Mouse (Mus musculus): ENCODE data around the gene Fsd1l. TPM values are rescaled to one million over a fixed set of nuclear protein-coding genes. Genes with fewer than 3 reads are reported as not detected.

Fsd1l gene
- 0.05 and 0.18 TPM in 2 replicates for polyA plus RNA-seq (2012; rRNA removed)

DNA sequence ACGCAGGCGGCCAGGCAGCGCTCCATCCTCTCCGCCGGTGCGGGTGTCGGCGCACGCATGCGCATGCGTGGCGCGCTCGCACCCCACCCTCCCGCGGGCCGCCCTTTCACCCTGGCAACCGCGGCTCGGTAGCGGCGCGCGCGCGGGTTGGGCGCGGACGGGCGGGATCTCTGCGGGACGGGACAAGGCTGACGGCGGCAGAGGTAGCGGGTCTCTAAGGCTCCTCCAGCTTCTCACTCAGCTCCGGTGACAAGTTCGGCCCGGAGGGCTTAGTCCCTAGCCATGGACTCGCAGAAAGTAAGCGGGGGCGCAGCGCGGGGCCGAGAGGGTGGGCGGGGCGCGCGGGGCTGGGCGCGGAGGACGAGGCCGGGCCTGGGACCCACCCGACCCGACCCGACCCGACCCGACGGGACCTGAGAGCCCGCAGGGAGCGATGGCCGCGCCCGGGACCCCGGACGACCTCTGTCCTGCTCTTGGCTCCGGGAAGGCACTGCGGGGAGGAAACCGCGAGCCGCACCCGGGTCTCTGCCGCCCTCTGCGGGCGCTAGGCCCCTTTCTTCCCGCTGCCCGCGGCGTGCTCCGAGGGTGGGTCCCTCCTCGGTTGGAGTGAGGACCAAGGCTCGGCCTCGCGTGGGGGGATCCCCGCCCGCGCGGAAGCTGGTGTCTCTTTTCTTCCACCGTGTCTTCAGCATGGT, at the start of gene Fsd1l:
Gene Fsd1l (plus strand): TSS at position 156 of the 695 bp plus-strand sequence.
- Histone ChIP-seq H3K36me3 (ENCODE audit: control insufficient read depth, insufficient read depth, low read length) (no peaks in the 10 kb centered on the region), H3K27me3 (ENCODE audit: control insufficient read depth, insufficient read depth, low read length) (peaks cover 8% of the 10 kb centered on the region), H3K4me1 (ENCODE audit: control insufficient read depth, insufficient read depth, insufficient read length) (peaks cover 6% of the 10 kb centered on the region), H3K4me3 (ENCODE audit: extremely low read depth, insufficient read depth, insufficient read length) (peak within 1 kb of the TSS; percentile 60; the same call in 1 of the 2 replicates), H3K27ac (ENCODE audit: insufficient read depth, low read length) (no peak within 1 kb of the TSS)
- WGBS: 1% methylated on average over 83 of the region's 88 CpGs
- TF ChIP-seq POLR2A (IDR thresholded peaks at IDR 0.05; ENCODE audit: low read depth, low read length) (no peak), CTCF (IDR thresholded peaks at IDR 0.05; ENCODE audit: extremely low read depth, insufficient read depth, insufficient read length, insufficient replicate concordance) (no peak)
- DNase-seq (ENCODE audit: low read depth in 1 of 2, low spot score in 2 of 2): peak in 1 of 2 experiments; percentile 6

DNA sequence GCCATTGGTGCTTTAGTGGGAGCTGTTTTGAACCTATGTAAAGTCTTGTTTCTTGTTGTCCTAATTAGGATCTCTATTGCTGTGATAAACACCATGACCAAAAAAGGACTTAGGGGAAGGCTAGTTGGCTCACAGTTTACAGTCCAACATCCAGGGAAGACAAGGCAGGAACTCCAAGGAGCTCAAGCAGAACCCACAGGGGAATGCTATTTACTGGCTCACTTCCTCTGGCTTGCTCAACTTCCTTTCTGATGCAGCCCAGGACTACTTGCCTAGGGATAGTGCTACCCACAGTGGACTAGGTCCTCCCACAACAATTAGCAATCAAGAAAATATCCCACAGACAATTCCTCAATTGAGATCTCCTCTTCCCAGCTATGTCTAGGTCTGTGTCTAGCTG, 43.6 kb upstream of the Fsd1l start:
- H3K4me1 ChIP-seq (ENCODE audit: control insufficient read depth, insufficient read depth, insufficient read length): no peaks in the 10 kb centered on the region
- no peaks in the 10 kb centered on the region for H3K27me3 ChIP-seq (ENCODE audit: control insufficient read depth, insufficient read depth, low read length)
- no peak overlapping the region for H3K4me3 ChIP-seq (ENCODE audit: extremely low read depth, insufficient read depth, insufficient read length)
- H3K36me3 ChIP-seq (ENCODE audit: control insufficient read depth, insufficient read depth, low read length): no peaks in the 10 kb centered on the region
- DNase-seq (ENCODE audit: low read depth in 1 of 2, low spot score in 2 of 2): no peak
- TF ChIP-seq POLR2A (IDR thresholded peaks at IDR 0.05; ENCODE audit: low read depth, low read length) (no peak), CTCF (IDR thresholded peaks at IDR 0.05; ENCODE audit: extremely low read depth, insufficient read depth, insufficient read length, insufficient replicate concordance) (no peak)
- H3K27ac ChIP-seq (ENCODE audit: insufficient read depth, low read length): no peak overlapping the region

GRCm38 (mm10) chr4:53588936-53589335, 42.3 kb upstream of the Fsd1l start:
- H3K36me3 ChIP-seq (ENCODE audit: control insufficient read depth, insufficient read depth, low read length): no peaks in the 10 kb centered on the region
- H3K27ac ChIP-seq (ENCODE audit: insufficient read depth, low read length): no peak overlapping the region
- no peaks in the 10 kb centered on the region for H3K27me3 ChIP-seq (ENCODE audit: control insufficient read depth, insufficient read depth, low read length)
- 89% methylated on average over 1 of the region's 1 CpGs for WGBS
- no peaks in the 10 kb centered on the region for H3K4me1 ChIP-seq (ENCODE audit: control insufficient read depth, insufficient read depth, insufficient read length)
- H3K4me3 ChIP-seq (ENCODE audit: extremely low read depth, insufficient read depth, insufficient read length): no peak overlapping the region
- TF ChIP-seq CTCF (IDR thresholded peaks at IDR 0.05; ENCODE audit: extremely low read depth, insufficient read depth, insufficient read length, insufficient replicate concordance) (no peak), POLR2A (IDR thresholded peaks at IDR 0.05; ENCODE audit: low read depth, low read length) (no peak)
- DNase-seq (ENCODE audit: low read depth in 1 of 2, low spot score in 2 of 2): no peak

DNA sequence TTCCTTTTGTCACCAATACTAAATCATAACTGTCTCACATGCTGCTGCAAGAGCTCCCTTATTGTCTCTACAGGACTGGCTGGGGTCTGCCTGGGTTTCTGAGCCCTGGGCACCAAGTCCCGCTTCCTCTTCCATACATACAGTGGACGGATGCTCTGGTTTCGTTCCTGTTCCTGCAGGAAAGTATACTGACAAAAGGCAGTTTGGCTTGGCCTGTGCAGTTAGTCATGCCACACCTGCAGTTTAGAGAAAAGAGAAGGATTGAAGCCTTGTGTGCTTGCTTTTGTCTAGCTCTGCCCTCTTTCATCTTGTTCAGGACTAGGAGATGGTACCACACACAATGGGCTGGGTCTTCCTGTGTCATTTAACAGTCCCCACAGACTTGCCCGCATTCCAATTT, 41.8 kb upstream of the Fsd1l start:
- H3K27ac ChIP-seq (ENCODE audit: insufficient read depth, low read length): no peak overlapping the region
- WGBS: 86% methylated on average over 4 of the region's 4 CpGs
- H3K4me1 ChIP-seq (ENCODE audit: control insufficient read depth, insufficient read depth, insufficient read length): no peaks in the 10 kb centered on the region
- DNase-seq (ENCODE audit: low read depth in 1 of 2, low spot score in 2 of 2): no peak
- H3K27me3 ChIP-seq (ENCODE audit: control insufficient read depth, insufficient read depth, low read length): no peaks in the 10 kb centered on the region
- H3K4me3 ChIP-seq (ENCODE audit: extremely low read depth, insufficient read depth, insufficient read length): no peak overlapping the region
- no peak for TF ChIP-seq CTCF (IDR thresholded peaks at IDR 0.05; ENCODE audit: extremely low read depth, insufficient read depth, insufficient read length, insufficient replicate concordance)
- no peak for TF ChIP-seq POLR2A (IDR thresholded peaks at IDR 0.05; ENCODE audit: low read depth, low read length)
- no peaks in the 10 kb centered on the region for H3K36me3 ChIP-seq (ENCODE audit: control insufficient read depth, insufficient read depth, low read length)

DNA sequence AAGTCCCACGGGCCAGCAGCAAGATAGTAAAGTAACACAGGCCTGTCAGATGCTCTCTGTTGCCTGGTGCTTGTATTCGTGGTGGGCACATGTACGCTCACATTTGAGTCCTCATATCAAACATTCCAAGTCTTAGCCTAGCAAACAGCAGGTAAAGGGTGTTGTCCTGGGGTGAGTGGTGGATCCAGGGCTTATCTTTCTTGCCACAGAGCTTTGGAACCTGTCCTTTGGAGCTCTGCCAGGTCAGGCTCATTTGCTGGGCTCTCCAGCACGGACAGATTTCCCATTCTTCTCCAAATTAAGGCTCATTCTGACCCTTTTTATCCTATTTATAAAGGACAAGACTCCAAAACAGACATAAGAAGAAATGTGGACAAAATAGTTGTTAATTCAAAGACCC, 41.1 kb upstream of the Fsd1l start:
- 82% methylated on average over 4 of the region's 4 CpGs for WGBS
- no peaks in the 10 kb centered on the region for H3K27me3 ChIP-seq (ENCODE audit: control insufficient read depth, insufficient read depth, low read length)
- no peaks in the 10 kb centered on the region for H3K4me1 ChIP-seq (ENCODE audit: control insufficient read depth, insufficient read depth, insufficient read length)
- DNase-seq (ENCODE audit: low read depth in 1 of 2, low spot score in 2 of 2): no peak
- no peaks in the 10 kb centered on the region for H3K36me3 ChIP-seq (ENCODE audit: control insufficient read depth, insufficient read depth, low read length)
- no peak overlapping the region for H3K27ac ChIP-seq (ENCODE audit: insufficient read depth, low read length)
- TF ChIP-seq CTCF (IDR thresholded peaks at IDR 0.05; ENCODE audit: extremely low read depth, insufficient read depth, insufficient read length, insufficient replicate concordance) (no peak), POLR2A (IDR thresholded peaks at IDR 0.05; ENCODE audit: low read depth, low read length) (no peak)
- H3K4me3 ChIP-seq (ENCODE audit: extremely low read depth, insufficient read depth, insufficient read length): no peak overlapping the region

GRCm38 (mm10) chr4:53590691-53591447, 40.4 kb upstream of the Fsd1l start:
- Histone ChIP-seq H3K4me1 (ENCODE audit: control insufficient read depth, insufficient read depth, insufficient read length) (no peaks in the 10 kb centered on the region), H3K27ac (ENCODE audit: insufficient read depth, low read length) (no peak overlapping the region)

GRCm38 (mm10) chr4:53591536-53591935, 39.7 kb upstream of the Fsd1l start:
- no peak overlapping the region for H3K4me3 ChIP-seq (ENCODE audit: extremely low read depth, insufficient read depth, insufficient read length)
- no peaks in the 10 kb centered on the region for H3K36me3 ChIP-seq (ENCODE audit: control insufficient read depth, insufficient read depth, low read length)
- TF ChIP-seq CTCF (IDR thresholded peaks at IDR 0.05; ENCODE audit: extremely low read depth, insufficient read depth, insufficient read length, insufficient replicate concordance) (no peak), POLR2A (IDR thresholded peaks at IDR 0.05; ENCODE audit: low read depth, low read length) (no peak)
- H3K27me3 ChIP-seq (ENCODE audit: control insufficient read depth, insufficient read depth, low read length): no peaks in the 10 kb centered on the region
- no peak for DNase-seq (ENCODE audit: low read depth in 1 of 2, low spot score in 2 of 2)
- H3K27ac ChIP-seq (ENCODE audit: insufficient read depth, low read length): no peak overlapping the region
- H3K4me1 ChIP-seq (ENCODE audit: control insufficient read depth, insufficient read depth, insufficient read length): no peaks in the 10 kb centered on the region
- WGBS: 93% methylated on average over 11 of the region's 11 CpGs

More at GRCm38 (mm10) chr4:53590691-53591447, 40.4 kb upstream of the Fsd1l start:
- TF ChIP-seq CTCF (IDR thresholded peaks at IDR 0.05; ENCODE audit: extremely low read depth, insufficient read depth, insufficient read length, insufficient replicate concordance) (no peak), POLR2A (IDR thresholded peaks at IDR 0.05; ENCODE audit: low read depth, low read length) (no peak)
- Histone ChIP-seq H3K36me3 (ENCODE audit: control insufficient read depth, insufficient read depth, low read length) (no peaks in the 10 kb centered on the region), H3K27me3 (ENCODE audit: control insufficient read depth, insufficient read depth, low read length) (no peaks in the 10 kb centered on the region), H3K4me3 (ENCODE audit: extremely low read depth, insufficient read depth, insufficient read length) (no peak overlapping the region)
- DNase-seq (ENCODE audit: low read depth in 1 of 2, low spot score in 2 of 2): no peak
- 83% methylated on average over 7 of the region's 7 CpGs for WGBS
